Mouse (Mus musculus): ENCODE measurements around the gene Stbd1.

Gene Stbd1

GRCm38 (mm10) chr5:92602691-92603690 is at the start of gene Stbd1:
TSS of gene Stbd1 (plus strand) at chr5:92603041.
- no peak for DNase-seq (ENCODE audit: low read depth in 2 of 2, low spot score in 2 of 2)

GRCm38 (mm10) chr5:92553939-92554338 is 48.9 kb upstream of the Stbd1 start:
- peak in 1 of 2 experiments; percentile 12 for DNase-seq (ENCODE audit: low read depth in 2 of 2, low spot score in 2 of 2)

- DNase-seq (ENCODE audit: low read depth in 2 of 2, low spot score in 2 of 2) = no peak
These were observed 48.4 kb upstream of the Stbd1 start for GRCm38 (mm10) chr5:92554443-92554842.

DNA sequence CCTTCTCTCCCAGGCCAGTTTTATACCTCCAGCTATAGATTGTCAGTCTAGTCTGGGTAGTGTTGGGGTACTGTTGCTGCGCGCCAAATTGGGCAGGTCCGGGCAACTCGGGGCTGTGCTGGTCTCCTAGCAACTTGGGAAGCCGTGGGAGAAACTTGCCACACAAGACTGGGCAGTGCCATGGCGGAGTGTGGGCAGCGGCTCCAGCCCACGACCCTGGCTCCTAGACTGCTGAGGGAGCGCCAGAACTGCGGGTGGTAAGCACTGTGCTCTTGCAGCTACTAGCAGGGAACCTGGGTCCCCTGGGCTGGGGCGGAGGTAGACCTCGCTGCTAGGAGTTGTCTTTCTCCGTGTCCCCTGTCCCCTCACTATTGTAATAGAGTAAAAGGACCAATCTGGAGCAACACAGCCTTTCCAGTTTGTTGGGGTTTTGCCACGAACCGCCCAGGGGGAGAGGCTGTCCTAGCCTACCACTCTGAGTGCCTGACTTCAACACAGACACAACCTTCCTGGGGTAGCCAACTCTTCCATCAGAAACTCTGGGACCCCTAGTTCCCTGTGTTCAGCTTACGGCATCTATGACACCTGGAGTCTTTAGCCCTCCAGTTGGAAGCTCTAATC is 47.8 kb upstream of the Stbd1 start, which contains the start of gene Fam47e:
Gene Fam47e, plus strand, starts transcription at position 179 of the 621 bp plus-strand sequence.
- DNase-seq (ENCODE audit: low read depth in 2 of 2, low spot score in 2 of 2) = no peak

DNA sequence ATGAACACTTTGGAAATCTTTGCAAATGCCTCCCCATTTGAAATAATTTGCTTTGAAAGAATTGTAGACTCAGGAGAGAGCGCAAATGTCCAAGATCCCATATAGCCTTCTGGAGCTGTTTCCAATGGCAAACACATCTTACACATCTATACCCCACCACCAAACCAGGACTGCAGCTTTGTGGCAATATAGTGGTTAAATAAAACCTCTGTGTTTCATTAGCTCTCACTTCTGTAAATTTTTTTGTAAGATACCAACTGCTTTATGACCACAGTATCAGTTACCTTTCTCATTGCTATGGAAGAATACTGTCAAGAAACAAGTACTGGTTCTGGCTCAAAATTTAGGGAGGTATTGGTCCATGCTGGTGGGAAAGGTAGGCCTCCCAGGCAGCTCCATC is 46.9 kb upstream of the Stbd1 start:
- no peak for DNase-seq (ENCODE audit: low read depth in 2 of 2, low spot score in 2 of 2)

DNA sequence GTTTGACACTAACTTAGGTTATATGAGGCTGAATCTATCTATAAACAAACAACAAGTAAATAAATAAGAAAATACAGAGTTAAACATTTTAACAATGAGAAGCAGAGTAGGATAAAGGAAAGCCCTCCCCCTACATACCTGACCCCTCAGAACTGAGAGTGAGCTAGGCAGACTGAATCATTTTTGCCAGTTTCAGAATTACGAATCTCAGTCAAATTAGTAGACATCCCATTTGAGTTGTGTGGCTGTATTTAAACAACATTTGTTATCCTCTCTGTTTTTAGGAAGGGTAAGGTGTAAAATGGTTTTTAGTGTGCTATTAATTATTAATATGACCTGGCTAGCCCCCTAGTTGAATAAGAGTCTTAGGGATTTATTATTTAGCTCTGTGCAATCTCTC is 45.3 kb upstream of the Stbd1 start:
- no peak for DNase-seq (ENCODE audit: low read depth in 2 of 2, low spot score in 2 of 2)

DNA sequence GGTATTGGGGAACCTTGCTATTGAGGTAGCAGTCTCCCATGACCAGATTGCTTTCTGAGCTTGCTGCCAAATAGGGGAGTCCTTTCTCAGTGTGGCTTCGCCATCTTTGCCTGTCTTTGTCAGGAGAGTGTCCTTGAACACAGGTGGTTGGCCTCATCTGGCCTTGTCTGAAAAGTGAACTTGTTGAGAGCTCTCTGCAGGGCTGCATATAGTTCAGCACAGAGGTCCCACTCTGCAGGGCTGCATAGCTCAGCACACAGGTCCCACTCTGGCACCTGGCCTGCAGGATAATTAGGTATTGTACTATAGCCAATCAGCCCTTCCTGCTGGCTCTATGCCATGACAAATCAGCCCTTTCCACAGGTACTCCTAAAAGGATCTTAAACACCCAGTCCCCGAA is 42.6 kb upstream of the Stbd1 start:
- no peak for DNase-seq (ENCODE audit: low read depth in 2 of 2, low spot score in 2 of 2)

DNA sequence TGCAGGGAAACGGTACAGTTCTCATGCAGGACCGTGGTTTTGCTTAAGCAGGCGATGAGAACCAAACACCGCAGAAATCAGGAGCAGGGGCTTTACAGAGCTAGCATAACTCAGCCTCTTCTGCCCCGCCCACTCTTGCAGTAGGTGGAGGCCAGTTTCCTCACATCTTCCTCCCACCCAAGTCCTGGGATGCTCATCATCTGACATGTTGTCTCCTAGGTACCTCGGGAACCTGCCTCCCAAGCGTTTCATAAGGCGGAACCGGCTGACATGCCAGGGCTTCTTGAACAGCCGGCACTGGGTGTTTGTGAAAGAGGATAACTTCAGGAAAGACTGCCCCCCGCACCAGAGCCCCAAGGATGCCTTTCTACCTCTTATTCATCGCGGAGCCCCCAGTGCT is 40.8 kb upstream of the Stbd1 start:
- DNase-seq (ENCODE audit: low read depth in 2 of 2, low spot score in 2 of 2) = no peak

GRCm38 (mm10) chr5:92571232-92571631 is 31.6 kb upstream of the Stbd1 start:
- DNase-seq (ENCODE audit: low read depth in 2 of 2, low spot score in 2 of 2) = no peak

DNA sequence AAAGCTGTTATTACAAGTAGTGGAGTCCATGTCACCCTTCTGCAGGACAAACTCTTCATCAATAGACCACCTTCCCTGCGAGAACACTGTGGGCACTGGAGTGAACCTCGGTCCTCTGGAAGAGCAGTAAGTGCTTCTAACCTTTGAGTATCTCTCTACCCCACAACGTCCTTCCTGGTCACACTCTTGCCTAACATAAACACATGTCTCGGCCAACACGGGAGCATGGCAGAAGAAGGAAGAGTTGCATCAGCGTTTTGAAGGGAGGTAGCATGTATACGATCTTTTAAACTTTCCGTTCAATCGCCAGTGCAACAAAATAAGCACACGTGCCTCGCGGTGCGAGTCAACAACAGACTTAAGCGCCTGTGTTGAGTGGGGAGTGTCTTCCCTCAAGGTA is 23.3 kb upstream of the Stbd1 start:
- DNase-seq (ENCODE audit: low read depth in 2 of 2, low spot score in 2 of 2) = no peak

DNA sequence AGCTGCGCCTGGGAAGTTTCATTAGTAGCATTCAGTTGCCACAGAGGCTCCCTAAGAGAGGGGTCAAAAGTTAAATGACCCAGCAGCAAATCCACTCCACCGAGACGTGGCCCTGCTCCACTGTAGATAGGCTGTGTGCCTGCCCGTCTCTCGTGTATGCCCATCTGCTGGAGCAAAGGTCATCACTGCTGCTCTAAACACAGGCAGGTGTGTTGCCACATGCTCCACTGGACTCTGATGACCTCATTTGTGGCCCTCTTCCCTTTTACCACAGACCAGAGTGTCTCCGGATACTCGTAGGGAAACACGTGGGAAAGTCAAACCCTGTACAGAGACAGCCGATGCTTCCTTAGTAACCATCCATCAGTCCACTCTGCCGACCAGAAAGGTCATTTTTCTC is 16.9 kb upstream of the Stbd1 start:
- no peak for DNase-seq (ENCODE audit: low read depth in 2 of 2, low spot score in 2 of 2)

DNA sequence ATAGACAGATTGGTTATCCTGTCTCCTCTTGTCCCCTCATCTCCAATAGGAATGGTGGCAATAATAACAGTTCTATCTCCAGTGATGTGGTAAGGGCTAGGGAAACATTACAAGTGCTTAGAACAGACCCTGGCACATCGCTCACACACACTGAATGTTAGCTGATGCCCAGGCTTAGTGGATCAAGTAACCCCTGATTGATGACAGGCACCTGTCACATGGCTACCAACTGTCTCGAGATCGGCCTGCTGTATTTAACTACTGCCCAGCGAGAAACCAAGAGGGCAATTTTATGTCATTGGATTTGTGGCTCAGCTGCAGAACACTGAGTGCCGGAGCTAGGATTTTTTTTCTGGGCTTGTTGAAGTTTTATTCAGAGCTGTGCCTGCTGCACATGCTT is 7.8 kb upstream of the Stbd1 start:
- DNase-seq (ENCODE audit: low read depth in 2 of 2, low spot score in 2 of 2) = no peak

DNA sequence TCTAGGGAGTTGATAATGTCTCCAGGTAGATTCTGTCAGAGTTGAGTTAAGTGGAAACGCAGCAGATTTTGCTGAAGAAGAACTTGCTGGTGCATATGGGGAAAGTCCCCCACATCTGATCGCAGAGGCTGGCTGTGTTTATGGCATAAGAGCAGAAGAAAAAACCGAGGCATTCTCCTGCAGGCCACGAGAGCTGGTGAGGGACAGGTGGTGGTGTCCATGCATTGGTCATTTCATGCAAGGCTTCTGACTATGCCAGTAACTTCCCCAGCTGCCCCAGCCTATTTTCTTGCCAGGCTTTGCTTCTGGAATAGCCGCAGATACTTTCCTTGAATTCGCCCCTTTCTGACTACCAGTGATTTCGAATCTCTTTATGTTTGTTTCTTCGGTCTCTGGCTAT is 6.0 kb upstream of the Stbd1 start:
- no peak for DNase-seq (ENCODE audit: low read depth in 2 of 2, low spot score in 2 of 2)

DNA sequence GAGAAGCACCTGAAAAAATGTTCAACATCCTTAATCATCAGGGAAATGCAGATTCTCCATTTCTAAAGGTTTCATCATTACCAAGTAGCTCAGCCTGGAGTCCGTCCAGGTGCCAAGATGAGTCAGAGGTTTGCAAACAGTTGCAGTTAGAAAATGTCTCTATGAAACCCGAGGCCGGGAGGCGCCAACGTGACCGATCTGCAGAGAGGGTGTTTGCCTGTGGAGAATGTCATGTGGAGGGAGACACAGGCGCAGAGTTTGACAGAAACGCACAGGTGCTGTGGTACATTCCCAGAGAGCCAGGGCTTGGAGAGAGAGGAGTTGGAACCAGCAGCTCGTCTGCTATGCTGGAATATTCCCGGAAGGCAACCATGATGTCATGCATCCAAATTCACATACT is 3.8 kb upstream of the Stbd1 start:
- no peak for DNase-seq (ENCODE audit: low read depth in 2 of 2, low spot score in 2 of 2)

GRCm38 (mm10) chr5:92604452-92605247 is 1.8 kb downstream of the Stbd1 start:
- DNase-seq (ENCODE audit: low read depth in 2 of 2, low spot score in 2 of 2) = no peak

GRCm38 (mm10) chr5:92607492-92608229 is 4.8 kb downstream of the Stbd1 start:
- DNase-seq (ENCODE audit: low read depth in 2 of 2, low spot score in 2 of 2) = no peak

GRCm38 (mm10) chr5:92612756-92613155 is 9.9 kb downstream of the Stbd1 start:
- no peak for DNase-seq (ENCODE audit: low read depth in 2 of 2, low spot score in 2 of 2)

GRCm38 (mm10) chr5:92621883-92622282 is 19.0 kb downstream of the Stbd1 start:
- no peak for DNase-seq (ENCODE audit: low read depth in 2 of 2, low spot score in 2 of 2)

GRCm38 (mm10) chr5:92627896-92628295 is 25.1 kb downstream of the Stbd1 start:
- no peak for DNase-seq (ENCODE audit: low read depth in 2 of 2, low spot score in 2 of 2)

GRCm38 (mm10) chr5:92633526-92633925 is 30.7 kb downstream of the Stbd1 start:
- DNase-seq (ENCODE audit: low read depth in 2 of 2, low spot score in 2 of 2) = no peak

- DNase-seq (ENCODE audit: low read depth in 2 of 2, low spot score in 2 of 2) = no peak
These were observed 32.1 kb downstream of the Stbd1 start for GRCm38 (mm10) chr5:92634916-92635315.

Measured in CD8-positive naive resting alpha-beta T cell, adult 2 months (primary cell).